Mouse (Mus musculus): ENCODE data around the gene Mtcl1. TPM values are rescaled to one million over a fixed set of nuclear protein-coding genes. Genes with fewer than 3 reads are reported as not detected.

The Mtcl1 gene
- polyA plus RNA-seq (2012; rRNA removed), result 0.06 and 0.13 TPM in 2 replicates

DNA sequence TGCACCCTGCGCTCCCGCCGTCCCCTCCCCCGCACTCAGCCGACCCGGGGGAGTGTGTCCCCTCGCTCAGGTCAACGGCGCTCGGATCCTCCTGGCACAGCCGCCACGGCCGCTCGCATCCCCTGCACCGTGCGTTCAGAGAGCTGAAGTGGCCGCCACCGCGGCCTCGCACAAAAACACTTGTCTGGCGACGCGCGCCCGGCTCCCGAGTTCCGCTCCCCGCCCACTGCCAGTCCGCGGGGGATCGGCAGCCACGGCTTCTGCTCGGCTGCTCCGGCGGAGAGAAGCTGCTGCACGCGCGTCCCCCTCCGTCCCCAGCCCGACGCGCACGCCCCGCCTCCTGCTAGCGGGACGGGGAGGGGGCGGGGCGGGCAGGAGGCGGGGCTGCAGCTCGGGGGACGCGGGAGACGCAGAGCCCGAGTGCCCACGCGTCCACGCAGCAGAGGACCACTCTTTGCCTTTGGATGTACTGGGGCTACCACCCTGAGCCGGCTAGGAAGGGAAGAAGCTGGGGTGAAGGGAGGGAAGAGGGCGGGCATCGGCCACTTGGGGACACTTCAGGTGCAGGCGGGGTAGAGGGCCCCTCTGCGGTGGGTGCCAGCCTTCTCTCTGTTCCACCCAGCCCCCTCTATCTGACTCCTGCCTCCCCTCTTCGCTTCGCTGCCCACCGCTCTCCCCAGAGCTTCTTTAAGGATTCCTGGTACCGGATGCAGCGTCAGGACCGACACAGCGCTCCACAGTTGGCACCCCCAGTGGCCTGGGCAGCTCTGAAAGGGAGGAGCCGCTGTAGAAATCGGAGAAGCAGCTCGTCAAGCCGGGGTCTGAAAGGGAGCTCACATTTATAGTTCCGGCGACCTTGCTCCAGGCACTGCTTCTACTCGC lies at the start of gene Mtcl1:
Gene Mtcl1 (minus strand): TSS at position 291 of the 882 bp plus-strand sequence.

Other genes with a start within 250 kb of the Mtcl1 start
- 11.7 and 12.2 TPM in 2 replicates for gene Rab12, start 70.0 kb upstream of the Mtcl1 start, polyA plus RNA-seq (2012; rRNA removed)
- 0.01 and 0.04 TPM in 2 replicates for gene Themis3, start 144.9 kb upstream of the Mtcl1 start, polyA plus RNA-seq (2012; rRNA removed)